Mouse (Mus musculus) frontal cortex, postnatal 25 days (tissue): Measurements from ENCODE around the gene C130026I21Rik.
"Not testable (repeated sequence)": the region's sequence is repeated elsewhere in the genome, so short reads cannot be mapped to it uniquely, and the experiment has no call there.

Source experiments
- DNase-seq, 2 experiments: peaks; one replicate each; pipeline ENCODE4 v3.0.0; 2022; ENCODE audit warnings: low spot score in 2 of 2

C130026I21Rik gene

GRCm38 (mm10) chr1:85121841-85122240 lies 148.5 kb downstream of the C130026I21Rik start:
- not testable (repeated sequence) for DNase-seq

GRCm38 (mm10) chr1:85118341-85118740 lies 152.0 kb downstream of the C130026I21Rik start:
- not testable (repeated sequence) for DNase-seq

GRCm38 (mm10) chr1:85117537-85117936 lies 152.8 kb downstream of the C130026I21Rik start:
- not testable (repeated sequence) for DNase-seq

- DNase-seq: peak in 1 of 2 experiments; percentile 36
Measured at GRCm38 (mm10) chr1:85114666-85115402, 155.5 kb downstream of the C130026I21Rik start.

GRCm38 (mm10) chr1:85114078-85114477 lies 156.3 kb downstream of the C130026I21Rik start:
- not testable (repeated sequence) for DNase-seq

- DNase-seq: not testable (repeated sequence)
Measured at GRCm38 (mm10) chr1:85112889-85113288, 157.5 kb downstream of the C130026I21Rik start.

GRCm38 (mm10) chr1:85112266-85112665 lies 158.1 kb downstream of the C130026I21Rik start:
- not testable (repeated sequence) for DNase-seq

GRCm38 (mm10) chr1:85111572-85111971 lies 158.8 kb downstream of the C130026I21Rik start:
- not testable (repeated sequence) for DNase-seq

- DNase-seq: not testable (repeated sequence)
Measured at GRCm38 (mm10) chr1:85110876-85111275, 159.5 kb downstream of the C130026I21Rik start.

- DNase-seq: not testable (repeated sequence)
Measured at GRCm38 (mm10) chr1:85109753-85110152, 160.6 kb downstream of the C130026I21Rik start, which contains the start of gene A530032D15Rik. Gene A530032D15Rik (minus strand): TSS chr1:85109853.

- not testable (repeated sequence) for DNase-seq
Measured at GRCm38 (mm10) chr1:85106013-85106412, 164.4 kb downstream of the C130026I21Rik start.

- not testable (repeated sequence) for DNase-seq
Measured at GRCm38 (mm10) chr1:85105336-85105735, 165.0 kb downstream of the C130026I21Rik start.

- DNase-seq: not testable (repeated sequence)
Measured at GRCm38 (mm10) chr1:85101754-85102153, 168.6 kb downstream of the C130026I21Rik start.

GRCm38 (mm10) chr1:85099864-85100263 lies 170.5 kb downstream of the C130026I21Rik start, which contains the start of gene Gm10553:
Gene Gm10553 (plus strand): TSS chr1:85100164.
- not testable (repeated sequence) for DNase-seq

- not testable (repeated sequence) for DNase-seq
Measured at GRCm38 (mm10) chr1:85099081-85099480, 171.3 kb downstream of the C130026I21Rik start.

- DNase-seq: not testable (repeated sequence)
Measured at GRCm38 (mm10) chr1:85093011-85093572, 177.3 kb downstream of the C130026I21Rik start.

GRCm38 (mm10) chr1:85092169-85092568 lies 178.2 kb downstream of the C130026I21Rik start:
- not testable (repeated sequence) for DNase-seq

- not testable (repeated sequence) for DNase-seq
Measured at GRCm38 (mm10) chr1:85086211-85086610, 184.2 kb downstream of the C130026I21Rik start.

GRCm38 (mm10) chr1:85084803-85085202 lies 185.6 kb downstream of the C130026I21Rik start:
- DNase-seq: not testable (repeated sequence)

- not testable (repeated sequence) for DNase-seq
Measured at GRCm38 (mm10) chr1:85073099-85073498, 197.3 kb downstream of the C130026I21Rik start.

- DNase-seq: not testable (repeated sequence)
Measured at GRCm38 (mm10) chr1:85071690-85072089, 198.7 kb downstream of the C130026I21Rik start.

- DNase-seq: not testable (repeated sequence)
Measured at GRCm38 (mm10) chr1:85035801-85036200, 234.6 kb downstream of the C130026I21Rik start.

GRCm38 (mm10) chr1:85034394-85034793 lies 236.0 kb downstream of the C130026I21Rik start:
- DNase-seq: not testable (repeated sequence)
